Mouse (Mus musculus) bone marrow macrophage, adult 2 months (primary cell): Measurements from ENCODE around the gene Bcan.

Experiments
- CTCF ChIP-seq: IDR thresholded peaks from 2 replicates; pipeline ENCODE4 v1.5.1; 2012; ENCODE audit warnings: low read depth, mild to moderate bottlenecking, low read length, moderate library complexity
- POLR2A ChIP-seq: IDR thresholded peaks from 2 replicates; pipeline ENCODE4 v1.6.1; 2012; ENCODE audit warnings: mild to moderate bottlenecking, low read depth, low read length, borderline replicate concordance

DNA sequence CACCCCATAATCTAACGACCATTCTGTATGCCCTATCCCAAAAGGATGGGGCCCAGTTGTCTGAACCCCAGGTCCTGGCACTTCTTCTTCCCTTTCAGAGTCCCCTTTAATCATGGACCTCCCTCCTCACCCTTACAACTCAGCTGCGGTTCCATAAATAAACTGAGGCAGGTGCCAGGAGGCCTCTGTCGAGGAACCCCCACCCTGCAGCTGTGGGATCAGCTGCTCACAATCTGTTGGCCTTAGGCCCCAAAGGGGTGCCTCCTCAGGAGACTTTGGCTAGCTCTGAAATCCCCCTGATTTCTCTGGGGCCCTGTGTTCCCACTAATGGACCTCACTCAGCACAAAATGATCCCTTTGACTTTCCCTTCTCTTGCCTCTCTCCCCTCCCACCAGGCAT is 15.9 kb downstream of the Bcan start:
- TF ChIP-seq CTCF (no peak; the same call in 1 of the 2 replicates), POLR2A (no peak)
